Mouse (Mus musculus) limb, embryonic 14.5 days (tissue): ENCODE results near the gene Pet117. TPM values are rescaled to one million over a fixed set of nuclear protein-coding genes. Genes with fewer than 3 reads are reported as not detected.

Experiments used
- ATAC-seq: fragments of 200-750 bp; cut with Nextera tagmentation; 2 replicates; pipeline ENCODE4 v1.8.0; 2017; ENCODE audit warnings: low read depth, moderate number of reproducible peaks, moderate TSS enrichment; ENCODE audit not compliant: low FRiP score
- DNase-seq: peaks from one replicate; pipeline ENCODE4 v3.0.0-alpha.2; 2015; ENCODE audit warnings: low spot score
- H3K27ac ChIP-seq: fragments of 300-500 bp; sonication (generic); replicated peaks from 2 replicates; pipeline ENCODE4 v1.5.1; 2014; ENCODE audit warnings: low read depth, mild to moderate bottlenecking, low read length, moderate library complexity, mixed read lengths
- H3K27me3 ChIP-seq: fragments of 300-500 bp; sonication (generic); 2 replicates; pipeline ENCODE4 v1.6.1; 2014; ENCODE audit warnings: low read length, mixed read lengths; ENCODE audit not compliant: control insufficient read depth, insufficient read depth
- H3K36me3 ChIP-seq: fragments of 300-500 bp; sonication (generic); 2 replicates; pipeline ENCODE4 v1.6.1; 2014; ENCODE audit warnings: mild to moderate bottlenecking, low read length, moderate library complexity, mixed read lengths; ENCODE audit not compliant: control insufficient read depth, insufficient read depth
- H3K4me1 ChIP-seq: fragments of 300-500 bp; sonication (generic); 2 replicates; pipeline ENCODE4 v1.6.1; 2014; ENCODE audit warnings: antibody characterized with exemption, low read length, mixed read lengths; ENCODE audit not compliant: control insufficient read depth, insufficient read depth
- H3K4me2 ChIP-seq: fragments of 300-500 bp; sonication (generic); replicated peaks from 2 replicates; pipeline ENCODE4 v1.6.1; 2014; ENCODE audit warnings: low read depth, mild to moderate bottlenecking, low read length, moderate library complexity; ENCODE audit not compliant: severe bottlenecking
- H3K4me3 ChIP-seq: fragments of 300-500 bp; sonication (generic); replicated peaks from 2 replicates; pipeline ENCODE4 v1.5.1; 2014; ENCODE audit warnings: low read length
- H3K9ac ChIP-seq: fragments of 300-500 bp; sonication (generic); 2 replicates; pipeline ENCODE4 v1.6.1; 2014; ENCODE audit warnings: mild to moderate bottlenecking, low read depth, low read length, moderate library complexity; ENCODE audit not compliant: severe bottlenecking
- H3K9me3 ChIP-seq: fragments of 300-500 bp; sonication (generic); 2 replicates; pipeline ENCODE4 v1.6.1; 2016; ENCODE audit warnings: low read length; ENCODE audit not compliant: control insufficient read depth
- POLR2A ChIP-seq: fragments of 200-500 bp; IDR thresholded peaks from 2 replicates; pipeline ENCODE4 v1.8.0; 2012; ENCODE audit warnings: inconsistent platforms, mild to moderate bottlenecking, moderate library complexity, borderline replicate concordance; ENCODE audit not compliant: insufficient read depth, insufficient read length; ENCODE audit errors: extremely low read depth
- WGBS: fragments of 180-500 bp; shearing (Covaris S2); extraction: QIAGEN DNeasy Blood & Tissue Kit; methylation state at CpG from one replicate; pipeline ENCODE4 v1.1.7; 2014; 5-methylcytosine and 5-hydroxymethylcytosine counted together
- polyA plus RNA-seq, 2 experiments: library from polyadenylated mRNA; depleted of rRNA in 1 of 2; stranded (reverse) in 1 of 2; unstranded in 1 of 2; fragments of >200 nt; fragmentation: Nextera tagmentation in 1 of 2; extraction: Ambion mirVana in 1 of 2; gene quantifications; 2 replicates each; pipeline versions ENCODE4 v1.2.1 to v1.2.3; 2012 to 2014

The Pet117 gene
- polyA plus RNA-seq, 2 experiments = not detected

GRCm38 (mm10) chr2:144381741-144382140 is 12.9 kb downstream of the Pet117 start:
- Histone ChIP-seq H3K4me3 (no peak overlapping the region), H3K36me3 (peaks cover 88% of the 10 kb centered on the region), H3K4me2 (no peak overlapping the region), H3K9me3 (no peaks in the 10 kb centered on the region), H3K27me3 (no peaks in the 10 kb centered on the region), H3K4me1 (no peaks in the 10 kb centered on the region), H3K27ac (no peak overlapping the region), H3K9ac (no peak overlapping the region)
- ATAC-seq = no peak
- no peak for DNase-seq
- no peak for TF ChIP-seq POLR2A
- 98% methylated on average over 4 of the region's 4 CpGs for WGBS

GRCm38 (mm10) chr2:144382624-144383138 is 13.9 kb downstream of the Pet117 start:
- DNase-seq (no peak), ATAC-seq (no peak)
- Histone ChIP-seq H3K9me3 (no peaks in the 10 kb centered on the region), H3K4me2 (no peak overlapping the region), H3K4me1 (no peaks in the 10 kb centered on the region), H3K27ac (no peak overlapping the region), H3K36me3 (peaks cover 81% of the 10 kb centered on the region), H3K9ac (no peak overlapping the region), H3K4me3 (no peak overlapping the region), H3K27me3 (no peaks in the 10 kb centered on the region)
- no peak for TF ChIP-seq POLR2A
- 81% methylated on average over 7 of the region's 7 CpGs for WGBS

GRCm38 (mm10) chr2:144386296-144386695 is 17.5 kb downstream of the Pet117 start:
- 36% methylated on average over 2 of the region's 2 CpGs for WGBS
- no peak for TF ChIP-seq POLR2A

GRCm38 (mm10) chr2:144388416-144388815 is 19.6 kb downstream of the Pet117 start:
- no peak for DNase-seq
- Histone ChIP-seq H3K4me2 (no peak overlapping the region), H3K4me3 (no peak overlapping the region), H3K27ac (no peak overlapping the region), H3K9me3 (no peaks in the 10 kb centered on the region; the same call in 1 of the 2 replicates), H3K36me3 (peaks cover 69% of the 10 kb centered on the region), H3K4me1 (no peaks in the 10 kb centered on the region), H3K9ac (no peak overlapping the region), H3K27me3 (no peaks in the 10 kb centered on the region)
- TF ChIP-seq POLR2A = no peak
- ATAC-seq = no peak
- 97% methylated on average over 3 of the region's 3 CpGs for whole genome bisulfite sequencing

More at GRCm38 (mm10) chr2:144386296-144386695, 17.5 kb downstream of the Pet117 start:
- no peaks in the 10 kb centered on the region for H3K27me3 ChIP-seq
- no peaks in the 10 kb centered on the region for H3K4me1 ChIP-seq
- no peaks in the 10 kb centered on the region; the same call in 1 of the 2 replicates for H3K9me3 ChIP-seq
- H3K4me3 ChIP-seq = no peak overlapping the region
- H3K27ac ChIP-seq = no peak overlapping the region
- peaks cover 75% of the 10 kb centered on the region for H3K36me3 ChIP-seq
- H3K4me2 ChIP-seq = no peak overlapping the region
- no peak for ATAC-seq
- no peak overlapping the region for H3K9ac ChIP-seq
- DNase-seq = no peak

- peaks cover 88% of the 10 kb centered on the region for H3K36me3 ChIP-seq
Measured at GRCm38 (mm10) chr2:144399531-144399930, 30.7 kb downstream of the Pet117 start.

More at GRCm38 (mm10) chr2:144399531-144399930, 30.7 kb downstream of the Pet117 start:
- Histone ChIP-seq H3K9me3 (no peaks in the 10 kb centered on the region), H3K27me3 (no peaks in the 10 kb centered on the region), H3K27ac (no peak overlapping the region), H3K9ac (no peak overlapping the region), H3K4me2 (no peak overlapping the region), H3K4me3 (no peak overlapping the region), H3K4me1 (no peaks in the 10 kb centered on the region)
- no peak for TF ChIP-seq POLR2A
- WGBS = 89% methylated on average over 4 of the region's 4 CpGs
- DNase-seq = no peak
- ATAC-seq = no peak
